Mouse (Mus musculus) T-helper 1 cell (primary cell): ENCODE results near the gene Trappc3l.

Experiments used
- in situ Hi-C: fragments of 300-600 bp; cut with MboI, MseI; formaldehyde crosslinking; loops from one replicate; pipeline ENCODE4 v1.15.1; 2025; ENCODE audit warnings: high pct_unique_total_duplicates

Trappc3l gene

DNA sequence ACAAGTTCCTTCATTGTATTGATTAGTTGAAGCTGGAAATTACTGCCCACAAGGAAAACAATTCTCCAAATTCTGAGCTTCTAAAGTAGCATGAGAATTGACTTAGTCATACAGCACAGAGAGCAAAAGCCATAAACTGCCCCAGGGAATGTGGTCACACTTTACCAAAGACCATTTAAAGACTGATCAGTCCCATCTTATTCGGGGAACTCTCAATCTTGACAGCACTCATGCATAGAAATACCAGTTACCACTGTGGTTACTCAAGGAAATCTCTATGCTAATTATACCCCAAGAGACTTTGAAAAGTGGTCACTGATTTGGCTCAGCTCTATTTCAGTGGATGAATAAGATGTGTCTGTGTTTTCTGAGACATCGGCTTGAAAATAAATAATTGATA lies 57.8 kb downstream of the Trappc3l start:
- in situ Hi-C loops: loop anchor here (5.0 kb wide), 1 partner anchor 53 kb away; the partner anchor contains the start of gene Calhm4

- in situ Hi-C loops: loop anchor here (5.0 kb wide), 1 partner anchor 54 kb away; the partner anchor contains the start of gene Calhm4
Observed at GRCm38 (mm10) chr10:34095964-34096363, 58.6 kb downstream of the Trappc3l start.

- in situ Hi-C loops: loop anchor here (5.0 kb wide), 1 partner anchor 54 kb away; the partner anchor contains the start of gene Calhm4
Observed at GRCm38 (mm10) chr10:34096418-34096883, 59.1 kb downstream of the Trappc3l start, which contains the start of gene Calhm5. TSS of gene Calhm5 (minus strand) at chr10:34096519.

GRCm38 (mm10) chr10:34110863-34111465 lies 73.6 kb downstream of the Trappc3l start:
- in situ Hi-C loops: no loop called here

- in situ Hi-C loops: no loop called here
Observed at GRCm38 (mm10) chr10:34111964-34112738, 74.8 kb downstream of the Trappc3l start.

DNA sequence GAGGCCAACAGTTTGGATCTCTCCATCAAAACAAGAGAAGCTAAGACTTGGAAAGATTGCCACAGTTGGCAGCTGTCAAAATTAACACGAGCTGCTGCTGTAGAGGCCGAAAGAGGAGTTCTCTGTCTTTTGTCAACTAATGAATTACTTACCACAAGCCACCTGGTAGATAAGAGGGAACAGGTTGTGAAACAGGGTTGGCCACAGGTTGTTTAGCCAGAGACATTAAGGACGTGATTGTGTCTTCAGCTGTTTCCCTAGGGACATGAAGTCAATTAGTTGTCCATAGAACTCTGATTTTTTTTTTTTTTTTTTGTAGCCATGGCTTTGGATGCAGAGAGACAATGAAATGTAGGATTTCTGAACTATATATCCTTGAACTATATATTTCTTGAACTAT lies 79.7 kb downstream of the Trappc3l start:
- in situ Hi-C loops: no loop called here

- in situ Hi-C loops: no loop called here
Observed at GRCm38 (mm10) chr10:34117770-34118169, 80.4 kb downstream of the Trappc3l start.

DNA sequence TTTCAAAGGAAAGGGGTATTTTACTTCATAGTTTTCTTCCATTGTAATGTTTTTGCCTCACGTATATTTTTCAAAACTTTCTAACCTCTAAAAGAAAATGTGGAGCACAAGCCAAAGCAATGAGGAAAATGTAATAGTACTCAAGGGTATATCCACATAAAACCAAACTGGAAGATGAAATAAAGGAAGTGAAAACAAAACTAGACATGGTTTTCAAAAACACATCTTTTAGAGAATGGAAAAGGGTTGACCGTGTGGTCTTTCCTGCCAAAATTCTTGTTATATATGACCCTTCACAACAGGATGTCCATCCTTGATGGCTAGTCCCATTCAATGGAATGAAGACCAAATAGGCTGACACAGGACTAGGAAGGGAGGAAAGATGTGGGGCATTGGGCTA lies 81.0 kb downstream of the Trappc3l start:
- in situ Hi-C loops: no loop called here

DNA sequence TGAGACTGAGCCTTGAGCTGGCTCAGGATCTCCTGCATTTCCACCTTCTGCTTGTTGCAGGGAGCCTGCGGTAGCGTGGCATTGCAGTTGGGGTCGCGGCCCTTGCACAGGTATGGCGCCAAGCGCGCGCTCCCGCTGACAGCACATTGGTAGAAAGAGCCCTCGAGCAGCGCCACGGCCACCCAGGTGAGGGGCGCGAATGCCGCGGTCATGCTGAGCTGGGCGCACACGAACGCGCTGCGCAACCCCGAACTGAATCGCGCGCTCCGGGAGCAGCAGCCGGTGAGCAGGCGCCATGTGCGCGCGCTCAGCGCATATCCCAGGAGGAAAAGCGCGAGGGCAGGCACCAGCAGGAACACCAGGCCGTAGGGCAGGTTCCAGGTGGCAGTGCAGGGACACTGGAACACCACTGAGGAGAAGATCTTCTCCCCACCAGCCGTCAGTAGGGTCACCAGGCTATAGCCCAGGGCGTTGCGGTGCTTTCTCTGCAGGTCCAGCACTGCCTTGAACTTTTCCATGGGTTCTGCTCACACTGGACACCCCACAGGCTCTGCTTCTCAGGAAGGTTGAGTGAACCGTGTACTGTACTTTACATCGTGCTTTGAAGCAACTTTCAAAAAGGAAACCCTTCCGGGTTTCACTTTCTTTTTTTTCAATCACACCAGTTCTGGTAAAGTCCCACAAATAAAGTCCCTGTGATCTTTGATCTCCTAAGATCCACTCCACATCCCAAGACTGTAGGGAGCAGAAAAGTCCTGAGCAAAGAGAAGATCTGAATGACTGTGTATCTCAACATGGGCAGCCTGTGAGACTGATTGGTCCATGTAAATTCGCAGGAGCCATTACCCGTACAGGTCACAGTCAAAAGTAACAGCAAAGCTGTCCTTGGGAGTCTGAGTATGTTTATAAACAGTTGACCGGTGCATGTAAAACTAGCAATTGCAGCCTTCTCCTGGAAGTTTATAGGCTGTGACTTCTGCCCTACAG lies 90.3 kb downstream of the Trappc3l start, which contains the start of gene Calhm6:
Gene Calhm6 (minus strand): TSS at position 593 of the 987 bp plus-strand sequence.
- in situ Hi-C loops: no loop called here

GRCm38 (mm10) chr10:34128391-34128790 lies 91.0 kb downstream of the Trappc3l start:
- in situ Hi-C loops: no loop called here

- in situ Hi-C loops: no loop called here
Observed at GRCm38 (mm10) chr10:34131356-34131755, 94.0 kb downstream of the Trappc3l start.

GRCm38 (mm10) chr10:34136432-34136831 lies 99.0 kb downstream of the Trappc3l start:
- in situ Hi-C loops: no loop called here

DNA sequence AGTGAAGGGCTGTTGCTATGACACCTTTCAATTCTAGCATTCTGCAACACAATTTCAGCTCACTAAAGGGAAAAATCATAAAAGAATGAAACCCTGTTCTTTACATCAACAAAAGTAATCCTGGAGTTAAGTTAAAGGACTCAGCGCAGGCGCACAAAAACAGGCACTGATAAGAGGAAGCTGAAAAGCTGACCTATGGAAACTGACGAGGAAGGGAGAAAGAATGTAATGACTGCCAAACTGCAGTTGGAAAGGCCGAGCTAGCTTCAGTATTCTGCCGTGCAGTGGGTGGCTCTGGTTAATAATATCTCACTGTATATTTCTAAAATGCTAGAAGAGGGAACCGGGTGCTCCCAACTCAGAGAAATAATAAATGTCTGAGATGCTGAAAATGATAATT lies 100.6 kb downstream of the Trappc3l start:
- in situ Hi-C loops: no loop called here

- in situ Hi-C loops: no loop called here
Observed at GRCm38 (mm10) chr10:34139768-34140167, 102.4 kb downstream of the Trappc3l start.

DNA sequence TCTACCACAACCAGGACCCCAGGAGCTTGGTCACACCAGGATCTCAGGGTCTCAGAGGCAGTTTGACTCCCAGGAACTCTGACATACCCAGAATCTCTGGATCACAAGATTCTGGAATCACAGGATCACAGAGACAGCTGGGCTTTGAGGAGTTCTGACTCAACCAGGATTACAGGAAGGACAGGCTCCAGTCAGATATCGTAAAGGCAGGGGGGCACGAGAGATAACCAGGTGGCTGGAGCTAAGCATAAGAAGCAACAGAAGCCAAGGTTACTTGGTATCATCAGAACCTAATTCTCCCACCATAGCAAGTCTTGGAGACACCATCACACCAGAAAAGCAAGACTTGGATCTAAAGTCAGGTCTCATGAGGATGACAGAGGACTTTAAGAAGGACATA lies 104.3 kb downstream of the Trappc3l start:
- in situ Hi-C loops: no loop called here

DNA sequence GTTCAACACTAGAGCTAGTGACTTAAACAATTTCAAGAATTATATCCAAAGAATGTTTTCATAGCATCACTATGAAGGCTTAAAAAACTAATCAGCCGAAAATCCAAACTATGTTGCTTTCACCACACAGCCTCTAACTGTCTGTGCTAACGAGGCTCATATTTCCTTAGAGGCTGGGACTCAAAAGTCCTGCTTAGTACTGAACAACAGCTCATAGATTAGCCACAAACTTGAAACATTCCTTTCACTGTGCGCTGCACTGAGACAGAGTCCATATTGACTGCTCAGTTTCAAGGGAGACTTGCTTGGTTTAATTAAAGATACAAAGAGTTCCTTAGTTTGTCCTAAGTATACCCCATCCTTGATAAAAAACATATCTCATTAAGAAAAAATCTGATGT lies 112.4 kb downstream of the Trappc3l start:
- in situ Hi-C loops: no loop called here

DNA sequence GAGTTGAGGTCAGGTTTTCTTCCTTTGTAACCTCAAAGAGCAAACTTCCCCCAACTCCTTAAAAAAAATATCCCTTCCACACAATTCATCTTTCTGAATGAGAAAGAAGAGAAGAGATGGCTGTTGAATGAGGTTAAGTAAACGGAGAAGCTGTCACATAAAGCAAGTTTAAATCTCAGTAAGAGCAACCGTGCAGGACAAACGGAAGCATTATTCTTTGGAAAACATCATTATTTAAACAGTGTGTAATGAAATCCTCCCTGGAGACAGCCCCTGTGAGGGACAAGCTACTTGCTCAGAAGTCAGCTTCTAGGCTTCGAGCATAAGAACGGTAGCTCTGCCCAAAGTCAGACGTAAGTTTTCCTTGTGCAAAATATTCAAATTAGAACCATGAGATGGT lies 113.1 kb downstream of the Trappc3l start:
- in situ Hi-C loops: no loop called here

DNA sequence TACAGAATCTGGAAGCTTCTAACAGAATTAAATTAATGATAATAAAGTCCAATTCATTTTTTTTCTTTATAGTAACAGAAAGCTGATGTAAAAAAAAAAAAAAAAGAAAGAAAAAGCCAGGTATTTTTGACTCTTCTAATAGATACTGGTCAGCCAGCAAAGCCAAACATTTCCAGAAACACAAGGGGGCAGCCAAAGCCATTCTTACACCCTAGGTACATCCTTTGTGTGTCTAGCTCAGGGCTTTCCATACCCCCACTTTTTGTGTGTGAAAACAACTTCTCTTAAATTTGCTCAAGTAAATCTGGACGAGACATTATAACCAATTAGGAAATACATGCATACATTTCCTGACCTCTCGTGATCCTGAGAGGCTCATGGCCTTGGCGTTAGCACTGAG lies 114.4 kb downstream of the Trappc3l start:
- in situ Hi-C loops: no loop called here

DNA sequence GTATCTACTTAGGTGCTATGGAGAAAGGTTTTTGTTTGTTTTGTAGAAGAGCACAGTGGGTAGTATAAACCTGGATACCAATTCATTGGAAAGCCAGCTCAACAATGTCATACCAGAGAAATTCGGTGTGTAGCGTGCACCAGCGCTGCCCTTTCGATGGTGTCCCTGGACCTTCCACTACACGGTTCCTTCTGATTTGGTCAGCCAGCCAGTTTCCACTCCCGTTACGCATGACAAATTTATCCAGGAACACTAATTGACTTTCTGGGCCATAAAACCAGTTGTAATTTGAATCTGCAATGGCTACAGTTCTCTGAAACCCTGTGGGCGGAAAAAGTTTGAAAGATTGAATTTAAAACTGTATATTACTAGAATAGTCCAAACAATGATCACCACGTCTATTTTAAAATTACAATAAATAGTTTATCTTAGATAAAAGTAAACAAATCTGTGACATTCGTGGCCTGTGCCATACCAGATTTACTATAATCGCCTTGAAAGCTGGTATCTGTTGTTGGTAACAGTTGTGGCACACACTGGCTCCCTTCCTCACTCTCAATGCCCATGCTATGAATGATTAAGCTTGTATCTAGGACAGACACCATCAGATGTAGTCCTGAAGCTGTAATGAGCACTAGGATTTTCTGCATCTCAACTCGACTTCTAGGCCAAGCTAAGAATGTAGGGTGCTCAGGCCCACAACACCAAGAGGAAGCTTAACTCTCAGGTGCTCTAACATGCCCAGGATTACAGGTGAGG lies 118.6 kb downstream of the Trappc3l start:
- in situ Hi-C loops: no loop called here
